Mouse (Mus musculus) myocyte (in vitro differentiated cells): ENCODE measurements at regions not wholly inside any gene's neighbourhood (a gene's known extent, or its start where the extent isn't known, plus 50 kb on each side); places are given as distances from the start of the nearest gene placed in this dataset.

ENCODE experiments used
- H3K27me3 ChIP-seq: one replicate; pipeline ENCODE4 v1.6.1; 2011; ENCODE audit not compliant: control insufficient read depth, insufficient read depth, insufficient read length
- H3K36me3 ChIP-seq: one replicate; pipeline ENCODE4 v1.6.1; 2011; ENCODE audit not compliant: control insufficient read depth, insufficient read depth
- H3K4me2 ChIP-seq: one replicate; pipeline ENCODE4 v1.6.1; 2011; ENCODE audit warnings: low read depth, control low read depth
- H3K4me3 ChIP-seq: one replicate; pipeline ENCODE4 v1.5.1; 2011; ENCODE audit warnings: mild to moderate bottlenecking, control low read depth, moderate library complexity
- H3K79me2 ChIP-seq: one replicate; pipeline ENCODE4 v1.6.1; 2011; ENCODE audit not compliant: control insufficient read depth, insufficient read depth
- H3ac ChIP-seq: one replicate; pipeline ENCODE4 v1.6.1; 2011; ENCODE audit not compliant: control insufficient read depth, insufficient read length
- CEBPB ChIP-seq: IDR thresholded peaks from 2 replicates; pipeline ENCODE4 v1.6.1; 2011; ENCODE audit warnings: mild to moderate bottlenecking, moderate library complexity; ENCODE audit not compliant: poor library complexity, insufficient read depth, severe bottlenecking
- E2F4 ChIP-seq: IDR thresholded peaks from one replicate; pipeline ENCODE4 v1.6.1; 2011; ENCODE audit warnings: mild to moderate bottlenecking, control low read depth, moderate library complexity; ENCODE audit not compliant: insufficient read depth
- MAX ChIP-seq: IDR thresholded peaks from one replicate; pipeline ENCODE4 v1.6.1; 2011; ENCODE audit warnings: low read depth, mild to moderate bottlenecking, control low read depth
- MYOD1 ChIP-seq, 3 experiments: IDR thresholded peaks; one replicate each; pipeline ENCODE4 v1.6.1; 2011; ENCODE audit warnings: control low read depth in 2 of 3, low read depth in 2 of 3, mild to moderate bottlenecking in 2 of 3, moderate library complexity in 1 of 3; ENCODE audit not compliant: insufficient read length in 2 of 3, control insufficient read depth in 1 of 3
- MYOG ChIP-seq, 3 experiments: IDR thresholded peaks; one replicate each; pipeline ENCODE4 v1.6.1; 2011; ENCODE audit warnings: control low read depth in 2 of 3, low read depth in 2 of 3, mild to moderate bottlenecking in 2 of 3; ENCODE audit not compliant: insufficient read length in 2 of 3, control insufficient read depth in 1 of 3, insufficient read depth in 1 of 3
- POLR2A ChIP-seq: IDR thresholded peaks from one replicate; pipeline ENCODE4 v1.6.1; 2011; ENCODE audit warnings: low read depth, mild to moderate bottlenecking, control low read depth, moderate library complexity; ENCODE audit not compliant: insufficient read length
- POLR2AphosphoS2 ChIP-seq: IDR thresholded peaks from one replicate; pipeline ENCODE4 v1.6.1; 2011; ENCODE audit warnings: low read depth, control low read depth; ENCODE audit not compliant: insufficient read length
- REST ChIP-seq: IDR thresholded peaks from one replicate; pipeline ENCODE4 v1.6.1; 2011; ENCODE audit warnings: mild to moderate bottlenecking, control low read depth, moderate library complexity; ENCODE audit not compliant: insufficient read depth, insufficient read length
- SRF ChIP-seq: IDR thresholded peaks from one replicate; pipeline ENCODE4 v1.6.1; 2011; ENCODE audit warnings: low read depth; ENCODE audit not compliant: control insufficient read depth, insufficient read length
- TCF12 ChIP-seq: IDR thresholded peaks from one replicate; pipeline ENCODE4 v1.6.1; 2011; ENCODE audit warnings: mild to moderate bottlenecking, control low read depth; ENCODE audit not compliant: poor library complexity, insufficient read depth, severe bottlenecking
- TCF3 ChIP-seq: IDR thresholded peaks from one replicate; pipeline ENCODE4 v1.6.1; 2011; ENCODE audit warnings: low read depth, control low read depth; ENCODE audit not compliant: insufficient read length
- USF1 ChIP-seq: IDR thresholded peaks from one replicate; pipeline ENCODE4 v1.6.1; 2011; ENCODE audit warnings: low read depth, mild to moderate bottlenecking, control low read depth, moderate library complexity

- Histone ChIP-seq H3K79me2 (no peaks in the 10 kb centered on the region), H3K36me3 (no peaks in the 10 kb centered on the region), H3ac (no peak overlapping the region), H3K4me2 (no peak overlapping the region), H3K27me3 (no peaks in the 10 kb centered on the region), H3K4me3 (no peak overlapping the region)
- TF ChIP-seq REST, result no peak
Observed at GRCm38 (mm10) chr13:44212936-44213335, 428.4 kb downstream of the Cd83 start.

GRCm38 (mm10) chr13:44218266-44218665 lies 433.7 kb downstream of the Cd83 start:
- no peak overlapping the region for H3K4me2 ChIP-seq
- no peak overlapping the region for H3K4me3 ChIP-seq
- no peak overlapping the region for H3ac ChIP-seq
- no peaks in the 10 kb centered on the region for H3K36me3 ChIP-seq
- no peaks in the 10 kb centered on the region for H3K27me3 ChIP-seq
- H3K79me2 ChIP-seq, result no peaks in the 10 kb centered on the region
- TF ChIP-seq MYOG (IDR thresholded peaks at IDR 0.05; ENCODE audit: control insufficient read depth in 1 of 3, insufficient read depth in 1 of 3, insufficient read length in 2 of 3, low read depth in 2 of 3) (no peak), TCF12 (no peak), E2F4 (no peak), USF1 (no peak), MAX (no peak), POLR2AphosphoS2 (no peak), SRF (no peak), REST (no peak), POLR2A (no peak), MYOD1 (IDR thresholded peaks at IDR 0.05; ENCODE audit: control insufficient read depth in 1 of 3, insufficient read length in 2 of 3, low read depth in 2 of 3) (no peak), CEBPB (no peak), TCF3 (no peak)

- TF ChIP-seq POLR2AphosphoS2 (no peak), TCF3 (no peak), MYOG (IDR thresholded peaks at IDR 0.05; ENCODE audit: control insufficient read depth in 1 of 3, insufficient read depth in 1 of 3, insufficient read length in 2 of 3, low read depth in 2 of 3) (no peak)
- no peak overlapping the region for H3K4me2 ChIP-seq
- H3ac ChIP-seq, result no peak overlapping the region
- H3K27me3 ChIP-seq, result no peaks in the 10 kb centered on the region
- no peak overlapping the region for H3K4me3 ChIP-seq
- H3K79me2 ChIP-seq, result no peaks in the 10 kb centered on the region
- no peaks in the 10 kb centered on the region for H3K36me3 ChIP-seq
Observed at GRCm38 (mm10) chr13:44221721-44222120, 437.1 kb downstream of the Cd83 start.

- H3ac ChIP-seq, result no peak overlapping the region
- H3K36me3 ChIP-seq, result no peaks in the 10 kb centered on the region
- no peak overlapping the region for H3K4me2 ChIP-seq
- H3K79me2 ChIP-seq, result no peaks in the 10 kb centered on the region
- H3K27me3 ChIP-seq, result no peaks in the 10 kb centered on the region
- no peak for TF ChIP-seq MYOG (IDR thresholded peaks at IDR 0.05; ENCODE audit: control insufficient read depth in 1 of 3, insufficient read depth in 1 of 3, insufficient read length in 2 of 3, low read depth in 2 of 3)
- no peak for TF ChIP-seq MAX
- no peak for TF ChIP-seq POLR2A
- no peak for TF ChIP-seq MYOD1 (IDR thresholded peaks at IDR 0.05; ENCODE audit: control insufficient read depth in 1 of 3, insufficient read length in 2 of 3, low read depth in 2 of 3)
- TF ChIP-seq TCF12, result no peak
- no peak for TF ChIP-seq CEBPB
- no peak for TF ChIP-seq USF1
- TF ChIP-seq POLR2AphosphoS2, result no peak
- no peak for TF ChIP-seq E2F4
- H3K4me3 ChIP-seq, result no peak overlapping the region
Observed at GRCm38 (mm10) chr13:44222335-44222734, 437.8 kb downstream of the Cd83 start.

- Histone ChIP-seq H3K27me3 (no peaks in the 10 kb centered on the region), H3ac (no peak overlapping the region), H3K36me3 (no peaks in the 10 kb centered on the region), H3K4me2 (peak overlapping the region; percentile 75), H3K4me3 (no peak overlapping the region), H3K79me2 (no peaks in the 10 kb centered on the region)
- TF ChIP-seq SRF (no peak), TCF12 (no peak), E2F4 (no peak), POLR2AphosphoS2 (no peak), MYOG (IDR thresholded peaks at IDR 0.05; ENCODE audit: control insufficient read depth in 1 of 3, insufficient read depth in 1 of 3, insufficient read length in 2 of 3, low read depth in 2 of 3) (no peak), TCF3 (no peak), MYOD1 (IDR thresholded peaks at IDR 0.05; ENCODE audit: control insufficient read depth in 1 of 3, insufficient read length in 2 of 3, low read depth in 2 of 3) (no peak), CEBPB (no peak), USF1 (no peak), REST (no peak), MAX (no peak), POLR2A (no peak)
Observed at GRCm38 (mm10) chr13:44227706-44228459, 443.3 kb downstream of the Cd83 start.
